Mouse (Mus musculus) lung, postnatal 14 days (tissue): ENCODE data around the gene Dapl1.

Source experiments
- DNase-seq: peaks from one replicate; pipeline ENCODE4 v3.0.0; 2021

Dapl1 gene

GRCm38 (mm10) chr2:59541121-59541887 lies 56.9 kb downstream of the Dapl1 start:
- DNase-seq = peak; percentile 88

- no peak for DNase-seq
These were observed 59.2 kb downstream of the Dapl1 start for GRCm38 (mm10) chr2:59543543-59544065.

GRCm38 (mm10) chr2:59544237-59544909 lies 59.9 kb downstream of the Dapl1 start:
- no peak for DNase-seq

GRCm38 (mm10) chr2:59545001-59545400 lies 60.5 kb downstream of the Dapl1 start:
- no peak for DNase-seq

- no peak for DNase-seq
These were observed 63.1 kb downstream of the Dapl1 start for GRCm38 (mm10) chr2:59547369-59548099.

- no peak for DNase-seq
These were observed 68.3 kb downstream of the Dapl1 start for GRCm38 (mm10) chr2:59552784-59553183.

- no peak for DNase-seq
These were observed 70.0 kb downstream of the Dapl1 start for GRCm38 (mm10) chr2:59554373-59554940.
